Mouse (Mus musculus): ENCODE results near the gene Pde4dip. TPM values are rescaled to one million over a fixed set of nuclear protein-coding genes. Genes with fewer than 3 reads are reported as not detected.

Pde4dip gene
- total and polyA plus RNA-seq, 3 experiments = 1,061 to 1,897 (median 1,629) TPM

- Histone ChIP-seq H3K4me1 (ENCODE audit: control insufficient read depth, insufficient read depth, low read length) (no peaks in the 10 kb centered on the region), H3K36me3 (ENCODE audit: control insufficient read depth, insufficient read depth, low read length) (peaks cover 18% of the 10 kb centered on the region), H3K4me3 (no peak overlapping the region), H3K27ac (no peak overlapping the region), H3K27me3 (ENCODE audit: control insufficient read depth, insufficient read depth, low read length) (no peaks in the 10 kb centered on the region), H3K79me2 (replicated peaks; ENCODE audit: control insufficient read depth, insufficient read depth, low read length) (no peaks in the 10 kb centered on the region), H3K9ac (ENCODE audit: low read depth, low read length) (no peak overlapping the region)
- intact Hi-C loops (cut with DNase I) = no loop called here
- TF ChIP-seq EP300 (IDR thresholded peaks at IDR 0.05; ENCODE audit: insufficient read depth, low read depth, low read length) (no peak), POLR2A (IDR thresholded peaks at IDR 0.05; ENCODE audit: insufficient read depth, low read depth, low read length) (no peak), CTCF (IDR thresholded peaks at IDR 0.05) (no peak)
- WGBS = 62% methylated on average over 4 of the region's 4 CpGs
- DNase-seq = peak in 1 of 2 experiments; percentile 12
These were observed 154.2 kb downstream of the Pde4dip start for GRCm38 (mm10) chr3:97734259-97734658.

DNA sequence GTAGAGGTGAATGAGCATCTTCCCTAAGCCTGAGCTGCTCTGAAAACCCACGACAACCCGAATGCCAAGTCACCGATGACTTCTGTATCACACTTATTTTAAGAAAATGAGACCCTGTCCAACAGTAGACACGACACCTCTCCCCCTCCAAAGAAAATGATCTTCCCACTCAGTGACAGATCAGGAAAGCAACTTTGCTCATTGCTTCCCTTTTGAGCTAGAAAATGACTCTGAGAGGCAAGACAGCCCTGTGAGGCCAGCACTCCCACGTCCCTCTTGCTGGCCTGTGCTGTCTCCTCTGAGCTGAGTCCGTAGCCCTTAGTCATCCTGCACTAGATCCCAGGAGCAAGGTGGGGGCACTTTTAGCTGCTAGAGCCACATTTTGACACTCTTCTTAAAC lies 155.9 kb downstream of the Pde4dip start:
- H3K27me3 ChIP-seq (ENCODE audit: control insufficient read depth, insufficient read depth, low read length) = no peaks in the 10 kb centered on the region
- intact Hi-C loops (cut with DNase I) = no loop called here
- H3K79me2 ChIP-seq (replicated peaks; ENCODE audit: control insufficient read depth, insufficient read depth, low read length) = no peaks in the 10 kb centered on the region
- no peak overlapping the region for H3K27ac ChIP-seq
- TF ChIP-seq POLR2A (IDR thresholded peaks at IDR 0.05; ENCODE audit: insufficient read depth, low read depth, low read length) (no peak), CTCF (IDR thresholded peaks at IDR 0.05) (no peak), EP300 (IDR thresholded peaks at IDR 0.05; ENCODE audit: insufficient read depth, low read depth, low read length) (no peak)
- peaks cover 12% of the 10 kb centered on the region for H3K36me3 ChIP-seq (ENCODE audit: control insufficient read depth, insufficient read depth, low read length)
- H3K4me3 ChIP-seq = no peak overlapping the region
- no peak overlapping the region for H3K9ac ChIP-seq (ENCODE audit: low read depth, low read length)
- DNase-seq = no peak
- 76% methylated on average over 6 of the region's 6 CpGs for WGBS
- no peaks in the 10 kb centered on the region for H3K4me1 ChIP-seq (ENCODE audit: control insufficient read depth, insufficient read depth, low read length)

- no peak overlapping the region for H3K9ac ChIP-seq (ENCODE audit: low read depth, low read length)
- no peak overlapping the region for H3K27ac ChIP-seq
- intact Hi-C loops (cut with DNase I) = no loop called here
- no peaks in the 10 kb centered on the region for H3K27me3 ChIP-seq (ENCODE audit: control insufficient read depth, insufficient read depth, low read length)
- H3K4me1 ChIP-seq (ENCODE audit: control insufficient read depth, insufficient read depth, low read length) = no peaks in the 10 kb centered on the region
- no peaks in the 10 kb centered on the region for H3K79me2 ChIP-seq (replicated peaks; ENCODE audit: control insufficient read depth, insufficient read depth, low read length)
- peaks cover 5% of the 10 kb centered on the region; the same call in 1 of the 2 replicates for H3K36me3 ChIP-seq (ENCODE audit: control insufficient read depth, insufficient read depth, low read length)
- no peak for DNase-seq
- no peak overlapping the region for H3K4me3 ChIP-seq
- 89% methylated on average over 7 of the region's 7 CpGs for WGBS
- TF ChIP-seq POLR2A (IDR thresholded peaks at IDR 0.05; ENCODE audit: insufficient read depth, low read depth, low read length) = no peak
- no peak for TF ChIP-seq EP300 (IDR thresholded peaks at IDR 0.05; ENCODE audit: insufficient read depth, low read depth, low read length)
- TF ChIP-seq CTCF (IDR thresholded peaks at IDR 0.05) = no peak
These were observed 157.9 kb downstream of the Pde4dip start for GRCm38 (mm10) chr3:97730624-97731023.

- no peak overlapping the region for H3K27ac ChIP-seq
- TF ChIP-seq POLR2A (IDR thresholded peaks at IDR 0.05; ENCODE audit: insufficient read depth, low read depth, low read length) (no peak), EP300 (IDR thresholded peaks at IDR 0.05; ENCODE audit: insufficient read depth, low read depth, low read length) (no peak), CTCF (IDR thresholded peaks at IDR 0.05) (no peak)
- WGBS = 51% methylated on average over 3 of the region's 3 CpGs
- H3K27me3 ChIP-seq (ENCODE audit: control insufficient read depth, insufficient read depth, low read length) = no peaks in the 10 kb centered on the region
- no peak overlapping the region for H3K9ac ChIP-seq (ENCODE audit: low read depth, low read length)
- intact Hi-C loops (cut with DNase I) = no loop called here
- no peaks in the 10 kb centered on the region for H3K79me2 ChIP-seq (replicated peaks; ENCODE audit: control insufficient read depth, insufficient read depth, low read length)
- peaks cover 5% of the 10 kb centered on the region; the same call in 1 of the 2 replicates for H3K36me3 ChIP-seq (ENCODE audit: control insufficient read depth, insufficient read depth, low read length)
- H3K4me3 ChIP-seq = no peak overlapping the region
- H3K4me1 ChIP-seq (ENCODE audit: control insufficient read depth, insufficient read depth, low read length) = no peaks in the 10 kb centered on the region
- peak in 1 of 2 experiments; percentile 58 for DNase-seq
These were observed 158.4 kb downstream of the Pde4dip start for GRCm38 (mm10) chr3:97730131-97730530.

GRCm38 (mm10) chr3:97727801-97728200 lies 160.7 kb downstream of the Pde4dip start:
- Histone ChIP-seq H3K79me2 (replicated peaks; ENCODE audit: control insufficient read depth, insufficient read depth, low read length) (no peaks in the 10 kb centered on the region), H3K4me3 (no peak overlapping the region), H3K9ac (ENCODE audit: low read depth, low read length) (no peak overlapping the region), H3K27ac (no peak overlapping the region), H3K36me3 (ENCODE audit: control insufficient read depth, insufficient read depth, low read length) (peaks cover 5% of the 10 kb centered on the region; the same call in 1 of the 2 replicates), H3K27me3 (ENCODE audit: control insufficient read depth, insufficient read depth, low read length) (no peaks in the 10 kb centered on the region), H3K4me1 (ENCODE audit: control insufficient read depth, insufficient read depth, low read length) (no peaks in the 10 kb centered on the region)
- DNase-seq = no peak
- 85% methylated on average over 2 of the region's 2 CpGs for WGBS
- TF ChIP-seq EP300 (IDR thresholded peaks at IDR 0.05; ENCODE audit: insufficient read depth, low read depth, low read length) (no peak), POLR2A (IDR thresholded peaks at IDR 0.05; ENCODE audit: insufficient read depth, low read depth, low read length) (no peak), CTCF (IDR thresholded peaks at IDR 0.05) (no peak)
- intact Hi-C loops (cut with DNase I) = no loop called here

- no peaks in the 10 kb centered on the region; the same call in 1 of the 2 replicates for H3K36me3 ChIP-seq (ENCODE audit: control insufficient read depth, insufficient read depth, low read length)
- no peaks in the 10 kb centered on the region for H3K4me1 ChIP-seq (ENCODE audit: control insufficient read depth, insufficient read depth, low read length)
- DNase-seq = no peak
- WGBS = 75% methylated on average over 9 of the region's 9 CpGs
- TF ChIP-seq CTCF (IDR thresholded peaks at IDR 0.05) = no peak
- no peaks in the 10 kb centered on the region for H3K79me2 ChIP-seq (replicated peaks; ENCODE audit: control insufficient read depth, insufficient read depth, low read length)
- no peak overlapping the region for H3K27ac ChIP-seq
- H3K4me3 ChIP-seq = no peak overlapping the region
- no peak overlapping the region for H3K9ac ChIP-seq (ENCODE audit: low read depth, low read length)
- H3K27me3 ChIP-seq (ENCODE audit: control insufficient read depth, insufficient read depth, low read length) = no peaks in the 10 kb centered on the region; the same call in 1 of the 2 replicates
- intact Hi-C loops (cut with DNase I) = no loop called here
These were observed 169.4 kb downstream of the Pde4dip start for GRCm38 (mm10) chr3:97719116-97719515.
